Mouse (Mus musculus) stomach, embryonic 15.5 days (tissue): ENCODE results near the gene Dexi. TPM values are rescaled to one million over a fixed set of nuclear protein-coding genes. Genes with fewer than 3 reads are reported as not detected.

Source experiments
- ATAC-seq: fragments of 200-750 bp; cut with Nextera tagmentation; 2 replicates; pipeline ENCODE4 v1.8.0; 2017; ENCODE audit warnings: low read depth, moderate number of reproducible peaks, moderate TSS enrichment; ENCODE audit not compliant: insufficient read depth, low FRiP score
- H3K27ac ChIP-seq: fragments of 300-500 bp; sonication (generic); 2 replicates; pipeline ENCODE4 v1.5.1; 2015; ENCODE audit warnings: mild to moderate bottlenecking, inconsistent platforms
- H3K27me3 ChIP-seq: fragments of 300-500 bp; sonication (generic); replicated peaks from 2 replicates; pipeline ENCODE4 v1.6.1; 2015; ENCODE audit warnings: inconsistent platforms
- H3K36me3 ChIP-seq: fragments of 300-500 bp; sonication (generic); 2 replicates; pipeline ENCODE4 v1.6.1; 2015; ENCODE audit warnings: inconsistent platforms
- H3K4me1 ChIP-seq: fragments of 300-500 bp; sonication (generic); 2 replicates; pipeline ENCODE4 v1.6.1; 2015; ENCODE audit warnings: inconsistent platforms
- H3K4me2 ChIP-seq: fragments of 300-500 bp; sonication (generic); 2 replicates; pipeline ENCODE4 v1.6.1; 2015; ENCODE audit warnings: mild to moderate bottlenecking, inconsistent platforms
- H3K4me3 ChIP-seq: fragments of 300-500 bp; sonication (generic); replicated peaks from 2 replicates; pipeline ENCODE4 v1.5.1; 2015; ENCODE audit warnings: inconsistent platforms
- H3K9ac ChIP-seq: fragments of 300-500 bp; sonication (generic); 2 replicates; pipeline ENCODE4 v1.6.1; 2015; ENCODE audit warnings: inconsistent platforms
- H3K9me3 ChIP-seq: fragments of 300-500 bp; sonication (generic); 2 replicates; pipeline ENCODE4 v1.6.1; 2016; ENCODE audit warnings: inconsistent platforms
- WGBS: fragments of 180-500 bp; shearing (Covaris S2); methylation state at CpG from one replicate; pipeline ENCODE4 v1.1.7; 2015; 5-methylcytosine and 5-hydroxymethylcytosine counted together
- polyA plus RNA-seq: library from polyadenylated mRNA; unstranded; fragments of >200 nt; fragmentation: Nextera tagmentation; extraction: Ambion mirVana; gene quantifications from 2 replicates; pipeline ENCODE4 v1.2.1, GENCODE M21; 2015

Gene Dexi
- polyA plus RNA-seq, 1 experiment from 2014 or later = 22.2 TPM

DNA sequence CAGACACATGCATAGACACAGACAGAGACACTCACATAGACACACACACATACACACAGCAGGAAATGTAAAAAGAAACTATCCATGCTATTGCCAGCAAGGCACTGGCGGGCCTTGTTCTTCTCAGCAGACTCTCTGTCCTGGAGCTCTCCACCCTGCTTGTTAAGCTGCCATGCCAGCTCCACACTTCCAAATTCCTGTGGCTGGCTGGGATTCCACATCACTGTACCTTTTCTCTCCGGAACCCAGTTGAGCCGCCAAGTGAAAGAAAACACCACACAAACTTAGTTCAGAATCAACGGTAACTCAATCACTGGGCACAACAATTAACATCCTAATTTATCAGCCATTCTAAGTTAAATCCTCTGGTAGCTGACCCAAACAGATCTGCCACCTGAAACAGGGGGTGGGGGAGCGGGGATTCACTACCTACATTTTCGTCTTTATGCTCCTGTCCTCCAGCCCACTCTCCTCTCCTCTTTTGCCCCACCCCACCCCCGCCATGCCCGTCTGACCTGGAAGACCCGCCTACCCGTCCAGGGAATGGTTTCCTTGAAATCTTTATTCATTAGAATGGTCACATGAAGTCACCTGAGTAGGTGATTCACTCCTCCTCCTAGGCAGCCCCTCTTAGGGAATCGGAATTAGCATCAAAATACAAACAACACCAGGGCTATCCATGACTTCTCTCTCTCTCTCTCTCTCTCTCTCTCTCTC, 75.3 kb downstream of the Dexi start:
- 43% methylated on average over 11 of the region's 11 CpGs for WGBS
- Histone ChIP-seq H3K27ac (no peak overlapping the region), H3K4me3 (no peak overlapping the region), H3K9ac (no peak overlapping the region), H3K27me3 (no peaks in the 10 kb centered on the region), H3K36me3 (no peaks in the 10 kb centered on the region), H3K4me1 (no peaks in the 10 kb centered on the region), H3K9me3 (no peaks in the 10 kb centered on the region), H3K4me2 (no peak overlapping the region)
- ATAC-seq = no peak

- H3K9me3 ChIP-seq = no peaks in the 10 kb centered on the region
- H3K27ac ChIP-seq = no peak overlapping the region
- H3K9ac ChIP-seq = no peak overlapping the region
- no peak overlapping the region for H3K4me3 ChIP-seq
- H3K4me1 ChIP-seq = no peaks in the 10 kb centered on the region
- H3K27me3 ChIP-seq = no peaks in the 10 kb centered on the region
- no peaks in the 10 kb centered on the region for H3K36me3 ChIP-seq
- H3K4me2 ChIP-seq = no peak overlapping the region
- ATAC-seq = no peak
- WGBS = 23% methylated on average over 4 of the region's 4 CpGs
Observed at GRCm38 (mm10) chr16:10465011-10465681, 77.7 kb downstream of the Dexi start.

- ATAC-seq = no peak
- H3K36me3 ChIP-seq = no peaks in the 10 kb centered on the region
- no peaks in the 10 kb centered on the region for H3K9me3 ChIP-seq
- no peaks in the 10 kb centered on the region for H3K4me1 ChIP-seq
- no peak overlapping the region for H3K27ac ChIP-seq
- no peak overlapping the region for H3K4me2 ChIP-seq
- 77% methylated on average over 2 of the region's 2 CpGs for WGBS
- H3K4me3 ChIP-seq = no peak overlapping the region
- no peaks in the 10 kb centered on the region for H3K27me3 ChIP-seq
- no peak overlapping the region for H3K9ac ChIP-seq
Observed at GRCm38 (mm10) chr16:10461178-10461577, 81.7 kb downstream of the Dexi start.

DNA sequence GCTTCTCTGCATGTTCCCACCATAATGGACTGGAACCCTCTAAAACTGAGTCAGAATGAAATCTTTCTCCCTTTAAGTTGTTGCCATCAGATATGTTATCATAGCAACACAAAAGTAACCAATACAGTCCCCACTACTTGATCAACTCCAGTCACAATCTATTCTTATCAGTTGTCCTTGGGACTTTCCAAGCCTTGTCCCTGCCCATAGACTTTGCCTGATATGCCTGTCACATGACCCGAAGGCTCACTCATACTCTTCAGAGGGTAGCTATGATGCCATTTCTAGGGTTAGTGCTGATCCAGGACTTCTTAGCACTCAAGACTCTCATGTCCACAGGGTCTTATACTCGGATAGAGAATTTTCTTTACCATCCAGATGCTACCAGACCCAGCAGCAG, 82.7 kb downstream of the Dexi start:
- no peaks in the 10 kb centered on the region for H3K9me3 ChIP-seq
- H3K4me2 ChIP-seq = no peak overlapping the region
- H3K27ac ChIP-seq = no peak overlapping the region
- H3K27me3 ChIP-seq = no peaks in the 10 kb centered on the region
- no peaks in the 10 kb centered on the region for H3K36me3 ChIP-seq
- no peaks in the 10 kb centered on the region for H3K4me1 ChIP-seq
- 65% methylated on average over 2 of the region's 2 CpGs for WGBS
- no peak for ATAC-seq
- no peak overlapping the region for H3K4me3 ChIP-seq
- H3K9ac ChIP-seq = no peak overlapping the region

GRCm38 (mm10) chr16:10454583-10454974, 88.3 kb downstream of the Dexi start:
- WGBS = 30% methylated on average over 3 of the region's 3 CpGs
- Histone ChIP-seq H3K27ac (no peak overlapping the region), H3K4me1 (no peaks in the 10 kb centered on the region), H3K36me3 (no peaks in the 10 kb centered on the region), H3K27me3 (no peaks in the 10 kb centered on the region), H3K4me3 (no peak overlapping the region), H3K4me2 (no peak overlapping the region), H3K9me3 (no peaks in the 10 kb centered on the region), H3K9ac (no peak overlapping the region)
- ATAC-seq = no peak

DNA sequence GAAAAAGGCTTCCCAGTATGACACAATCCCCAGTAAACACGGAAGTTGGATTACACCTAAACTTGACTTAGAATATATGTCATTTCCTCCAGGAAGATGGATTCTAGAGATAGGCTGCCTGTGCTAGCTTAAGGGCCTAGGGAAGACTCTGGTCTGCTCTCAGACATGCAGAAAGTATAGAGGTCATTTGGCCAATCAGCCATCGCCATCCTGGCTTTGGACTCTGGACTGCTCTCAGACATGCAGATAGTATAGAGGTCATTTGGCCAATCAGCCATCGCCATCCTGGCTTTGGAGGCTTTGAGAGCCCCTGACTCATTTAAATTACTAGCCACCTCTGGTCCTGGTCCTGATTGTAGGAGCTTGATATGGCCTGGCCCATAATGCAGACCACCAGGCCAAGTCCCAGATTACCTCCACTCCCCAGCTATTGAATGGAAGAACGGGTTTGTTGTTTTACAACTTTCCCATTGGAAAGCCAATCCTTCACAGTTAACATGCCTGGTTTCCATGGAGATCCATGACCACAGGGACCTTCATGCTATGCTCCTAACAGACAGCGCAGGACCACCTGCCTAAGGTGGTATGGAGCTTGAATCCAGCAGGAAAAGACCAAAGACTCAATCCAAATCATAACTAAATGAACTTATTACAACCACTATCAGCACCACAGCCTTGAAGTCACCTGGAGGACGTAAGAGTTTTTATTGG, 88.8 kb downstream of the Dexi start:
- Histone ChIP-seq H3K4me3 (no peak overlapping the region), H3K27ac (no peak overlapping the region), H3K27me3 (no peaks in the 10 kb centered on the region), H3K4me2 (no peak overlapping the region), H3K4me1 (no peaks in the 10 kb centered on the region), H3K9ac (no peak overlapping the region), H3K36me3 (no peaks in the 10 kb centered on the region), H3K9me3 (no peaks in the 10 kb centered on the region)
- WGBS = 72% methylated on average over 6 of the region's 6 CpGs
- ATAC-seq = no peak

Other genes starting within 250 kb of the Dexi start
- 35.2 and 48.4 TPM in 2 replicates for gene Emp2, start 229.1 kb downstream of the Dexi start, polyA plus RNA-seq
- 0.98 TPM in 2 replicates for gene Tekt5, start 147.6 kb downstream of the Dexi start, polyA plus RNA-seq
- gene Nubp1, start 131.1 kb downstream of the Dexi start, polyA plus RNA-seq = 52.2 and 54.9 TPM in 2 replicates
- 7.8 and 9.8 TPM in 2 replicates for gene Tvp23a, start 95.7 kb downstream of the Dexi start, polyA plus RNA-seq
- gene Ciita, start 63.0 kb downstream of the Dexi start, polyA plus RNA-seq = 0.24 and 0.40 TPM in 2 replicates
- gene Clec16a, start 2.3 kb upstream of the Dexi start, polyA plus RNA-seq = 31.0 and 31.5 TPM in 2 replicates
- gene Socs1, start 242.5 kb upstream of the Dexi start, polyA plus RNA-seq = 9.0 and 10.2 TPM in 2 replicates
- not detected in 2 replicates for gene Tnp2, start 245.6 kb upstream of the Dexi start, polyA plus RNA-seq
- not detected in 2 replicates for gene Prm3, start 247.9 kb upstream of the Dexi start, polyA plus RNA-seq